ENCODE assay signal across 8 mouse cellular contexts in the genomic region with DNA sequence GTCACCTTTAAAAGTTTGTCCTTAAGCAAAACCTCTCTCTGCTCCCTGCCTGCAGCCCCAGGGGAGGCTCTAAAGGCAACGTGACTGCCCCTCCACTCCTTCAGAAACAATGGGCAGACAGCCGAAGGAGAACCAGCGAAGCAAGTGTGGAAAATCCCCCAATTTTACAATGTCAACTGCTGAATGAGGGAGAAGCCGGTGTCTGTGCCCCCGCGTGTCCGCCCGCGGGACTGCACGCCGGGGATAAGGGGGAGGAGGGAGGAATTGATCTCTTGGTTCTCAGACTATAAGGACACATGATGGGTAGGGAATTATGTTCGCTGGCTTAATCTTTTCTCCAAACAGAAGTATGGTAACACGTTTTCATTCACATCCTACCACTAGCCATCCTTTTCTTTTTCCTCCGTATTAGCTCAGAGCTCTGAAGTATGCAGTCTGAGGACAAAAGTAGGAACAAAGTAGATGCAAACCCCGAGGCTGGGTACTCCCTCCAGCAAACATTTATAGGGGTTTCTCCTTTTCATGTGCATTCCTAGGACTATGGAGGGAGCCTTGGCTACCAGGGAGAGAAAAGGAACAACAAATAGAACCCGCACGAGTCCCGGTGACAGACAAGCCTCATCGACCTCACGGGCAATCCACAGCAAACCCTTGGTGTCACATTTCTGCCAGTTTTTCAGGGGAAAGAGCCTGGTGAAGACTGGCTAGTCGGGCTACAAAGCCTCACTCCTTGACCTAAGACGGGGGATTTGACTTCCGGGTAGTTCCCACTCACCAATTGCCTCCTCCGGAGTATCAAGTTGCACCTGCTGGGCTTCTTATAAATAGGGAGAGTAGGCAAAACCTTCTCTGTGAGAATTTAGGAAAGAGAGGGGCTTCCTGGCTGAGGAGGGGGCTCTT. TPM values are rescaled to one million over a fixed set of nuclear protein-coding genes. Genes with fewer than 3 reads are reported as not detected.
A peak's percentile ranks its signal among the peaks of the same experiment; 100 is the strongest.
DNase-seq lines count a peak whose midpoint lies in the region; ATAC-seq and TF ChIP-seq lines count a peak whose summit lies in the region.

No protein-coding gene starts in this region.

- no peaks in the 10 kb centered on the region for H3K9me3 ChIP-seq in hindbrain, postnatal 0 days (ENCODE audit: low read length)

- H3K27ac ChIP-seq in gastrocnemius, adult 2 months: peak overlapping the region; percentile 87
- peak overlapping the region; percentile 48 for H3K27ac ChIP-seq in hindbrain, postnatal 0 days
- peak overlapping the region; percentile 82 for H3K27ac ChIP-seq in left cerebral cortex, adult 2 months
- H3K27ac ChIP-seq in macrophage: peak overlapping the region; percentile 21; the same call in 1 of the 2 replicates

- under 1% methylated on average over 24 of the region's 24 CpGs for WGBS in hindbrain, postnatal 0 days
- 4% methylated on average over 24 of the region's 24 CpGs for WGBS in macrophage (ENCODE audit: missing documents)

- H3K4me1 ChIP-seq in hindbrain, postnatal 0 days (ENCODE audit: insufficient read depth, low read length): peaks cover 13% of the 10 kb centered on the region

- peak overlapping the region; percentile 57 for H3K4me2 ChIP-seq in hindbrain, postnatal 0 days (ENCODE audit: low read depth, low read length)

- H3K36me3 ChIP-seq in hindbrain, postnatal 0 days (ENCODE audit: insufficient read depth, low read length): no peaks in the 10 kb centered on the region
- no peaks in the 10 kb centered on the region for H3K36me3 ChIP-seq in macrophage (ENCODE audit: inconsistent target)

- peak; percentile 97; the same call in 1 of the 2 replicates for TF ChIP-seq CTCF in gastrocnemius, adult 2 months (IDR thresholded peaks at IDR 0.05)
- TF ChIP-seq CTCF in hindbrain, postnatal 0 days (IDR thresholded peaks at IDR 0.05; ENCODE audit: low read depth): peak; percentile 93
- peak; percentile 91 for TF ChIP-seq CTCF in left cerebral cortex, adult 2 months (IDR thresholded peaks at IDR 0.05)

- H3K27me3 ChIP-seq in hindbrain, postnatal 0 days (ENCODE audit: insufficient read depth, low read length): no peaks in the 10 kb centered on the region

- H3K4me3 ChIP-seq in gastrocnemius, adult 2 months: peak overlapping the region; percentile 71
- H3K4me3 ChIP-seq in hindbrain, postnatal 0 days (ENCODE audit: low read length): peak overlapping the region; percentile 22
- peak overlapping the region; percentile 45 for H3K4me3 ChIP-seq in left cerebral cortex, adult 2 months
- H3K4me3 ChIP-seq in macrophage (ENCODE audit: inconsistent target): no peak overlapping the region

- peak; percentile 92 for DNase-seq in gastrocnemius, adult 2 months
- peak; percentile 94 for DNase-seq in hindbrain, postnatal 0 days (ENCODE audit: low spot score)
- DNase-seq in left cerebral cortex, adult 2 months (ENCODE audit: extremely low spot score in 1 of 2, low spot score in 2 of 2): peak; percentile 90 to 93
- peak; percentile 75 for DNase-seq in retina, postnatal 7 days (ENCODE audit: low read depth, low spot score)
- DNase-seq in urinary bladder, adult 18-20 months (ENCODE audit: low spot score in 2 of 2): peak; percentile 85 to 95

- peak overlapping the region; percentile 3; the same call in 1 of the 2 replicates for H3K9ac ChIP-seq in hindbrain, postnatal 0 days (replicated peaks; ENCODE audit: low read length)

- ATAC-seq in activated CD4-positive, CD25-positive, alpha-beta regulatory T cell, adult 4 months: peak; percentile 84
- ATAC-seq in common myeloid progenitor, adult 5-6 weeks (replicated peaks; ENCODE audit: low read depth, poor library complexity, severe bottlenecking): peak; percentile 78
- ATAC-seq in hindbrain, postnatal 0 days: peak; percentile 76

- H3K79me2 ChIP-seq in macrophage (ENCODE audit: inconsistent target): peaks cover 16% of the 10 kb centered on the region

- intact Hi-C loops in gastrocnemius, adult 2 months (cut with DNase I): loop anchor here (5.0 to 10.0 kb wide), 2 partner anchors 188 to 230 kb away; no protein-coding TSS in a partner anchor
- intact Hi-C loops in left cerebral cortex, adult 2 months (cut with DNase I): loop anchor here (5.0 kb wide), 3 partner anchors 188 to 1173 kb away; no protein-coding TSS in a partner anchor

RNA-seq across cellular contexts. Expression of a gene that starts 3.1 kb away (rescaled TPM):
- 1 to 10 TPM; 2.8 to 3.8 TPM for polyA plus RNA-seq in activated CD4-positive, CD25-positive, alpha-beta regulatory T cell, adult 4 months (2017; shearing (Covaris generic))
- 14.6 and 19.6 TPM in 2 replicates for total RNA-seq in common myeloid progenitor, adult 5-6 weeks (2017)
- 10 to 100 TPM; 20.7 to 22.0 TPM for total RNA-seq in gastrocnemius, adult 2 months (2021)
- 107 and 112 TPM in 2 replicates for total RNA-seq in hindbrain, postnatal 0 days (2014; rRNA removed)
- 16.9 and 19.0 TPM in 2 replicates for polyA plus RNA-seq in hindbrain, postnatal 0 days (2015; fragmentation: Nextera tagmentation; extraction: Ambion mirVana)
- total RNA-seq in left cerebral cortex, adult 2 months (2021): 10 to 100 TPM; 52.8 to 56.1 TPM
- total RNA-seq in macrophage (2018; cell fraction: chromatin; rRNA removed): 10 to 100 TPM in 25 of 26 experiments, 1 to 10 TPM in 1; 9.6 to 45.9 (median 19.1) TPM
- total RNA-seq in macrophage (2018; cell fraction: cytosol; rRNA removed): 10 to 100 TPM; 13.4 to 46.1 (median 25.4) TPM
- total RNA-seq in macrophage (2018; cell fraction: nucleus; rRNA removed): 10 to 100 TPM; 14.3 to 55.1 (median 26.6) TPM
- 19.5 to 41.7 TPM (median 35.8 TPM) in 3 replicates for polyA plus RNA-seq in macrophage (2018)

Comparison
In these comparisons a context has a peak if more than half of its experiments do, and no peak if none do; other contexts are left out.
1. H3K27ac ChIP-seq: peak in every context shown above with its lines; median percentile 87 in gastrocnemius, adult 2 months; 82 in left cerebral cortex, adult 2 months; 48 in hindbrain, postnatal 0 days; 21 in macrophage.